Mouse (Mus musculus) midbrain, embryonic 13.5 days (tissue): ENCODE results near the gene Junb. TPM values are rescaled to one million over a fixed set of nuclear protein-coding genes. Genes with fewer than 3 reads are reported as not detected.

ENCODE experiments used
- ATAC-seq: fragments of 200-750 bp; cut with Nextera tagmentation; 2 replicates; pipeline ENCODE4 v1.8.0; 2017; ENCODE audit warnings: mild to moderate bottlenecking, moderate TSS enrichment, moderate library complexity
- H3K27ac ChIP-seq: fragments of 300-500 bp; sonication (generic); 2 replicates; pipeline ENCODE4 v1.5.1; 2015; ENCODE audit warnings: inconsistent platforms, mild to moderate bottlenecking, moderate library complexity
- H3K27me3 ChIP-seq: fragments of 300-500 bp; sonication (generic); 2 replicates; pipeline ENCODE4 v1.6.1; 2015; ENCODE audit warnings: mild to moderate bottlenecking, inconsistent platforms
- H3K36me3 ChIP-seq: fragments of 300-500 bp; sonication (generic); 2 replicates; pipeline ENCODE4 v1.6.1; 2015; ENCODE audit warnings: mild to moderate bottlenecking, inconsistent platforms
- H3K4me1 ChIP-seq: fragments of 300-500 bp; sonication (generic); replicated peaks from 2 replicates; pipeline ENCODE4 v1.6.1; 2015; ENCODE audit warnings: inconsistent platforms
- H3K4me2 ChIP-seq: fragments of 300-500 bp; sonication (generic); replicated peaks from 2 replicates; pipeline ENCODE4 v1.6.1; 2015; ENCODE audit warnings: moderate library complexity, mild to moderate bottlenecking, inconsistent platforms
- H3K4me3 ChIP-seq: fragments of 300-500 bp; sonication (generic); replicated peaks from 2 replicates; pipeline ENCODE4 v1.5.1; 2015; ENCODE audit warnings: mild to moderate bottlenecking, inconsistent platforms
- H3K9ac ChIP-seq: fragments of 300-500 bp; sonication (generic); replicated peaks from 2 replicates; pipeline ENCODE4 v1.6.1; 2015; ENCODE audit warnings: mild to moderate bottlenecking, inconsistent platforms
- H3K9me3 ChIP-seq: fragments of 300-500 bp; sonication (generic); 2 replicates; pipeline ENCODE4 v1.6.1; 2016; ENCODE audit warnings: mild to moderate bottlenecking, inconsistent platforms
- whole genome bisulfite sequencing: fragments of 180-500 bp; shearing (Covaris S2); methylation state at CpG from one replicate; pipeline ENCODE4 v1.1.7; 2015; 5-methylcytosine and 5-hydroxymethylcytosine counted together
- polyA plus RNA-seq: library from polyadenylated mRNA; unstranded; fragments of >200 nt; fragmentation: Nextera tagmentation; extraction: Ambion mirVana; gene quantifications from 2 replicates; pipeline ENCODE4 v1.2.1, GENCODE M21; 2015

The Junb gene
- polyA plus RNA-seq, 1 experiment from 2014 or later = 6.1 TPM

- peaks cover 54% of the 10 kb centered on the region for H3K4me1 ChIP-seq
- 85% methylated on average over 13 of the region's 13 CpGs for WGBS
- no peak overlapping the region for H3K27ac ChIP-seq
- ATAC-seq = no peak
- no peaks in the 10 kb centered on the region for H3K27me3 ChIP-seq
- no peaks in the 10 kb centered on the region for H3K9me3 ChIP-seq
- no peak overlapping the region for H3K9ac ChIP-seq
- H3K4me2 ChIP-seq = no peak overlapping the region; the same call in 1 of the 2 replicates
- H3K4me3 ChIP-seq = no peak overlapping the region
- H3K36me3 ChIP-seq = peaks cover 19% of the 10 kb centered on the region
Measured at GRCm38 (mm10) chr8:84967532-84968304, 10.8 kb downstream of the Junb start.

DNA sequence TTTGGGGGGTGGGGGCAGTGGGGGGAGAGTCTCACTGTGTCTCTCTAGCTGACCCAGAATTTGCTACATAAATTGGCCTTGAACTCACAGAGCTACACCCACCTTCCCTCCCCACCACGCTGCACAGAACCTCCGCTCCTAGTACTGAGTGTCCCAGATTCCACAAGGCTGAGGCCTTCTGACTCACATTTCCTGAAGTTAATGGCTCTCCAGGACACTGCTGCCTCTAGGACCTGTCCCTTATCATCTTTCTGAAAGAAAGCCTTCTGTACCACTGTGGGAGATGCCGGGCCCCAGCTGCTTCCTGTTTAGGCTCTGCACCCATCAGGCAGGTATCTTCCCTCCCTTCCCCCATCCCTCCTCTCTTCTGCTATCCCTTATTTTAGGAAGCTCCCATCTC is 11.9 kb downstream of the Junb start:
- H3K27me3 ChIP-seq = no peaks in the 10 kb centered on the region
- no peaks in the 10 kb centered on the region for H3K9me3 ChIP-seq
- H3K4me3 ChIP-seq = peak overlapping the region; percentile 68; the same call in 1 of the 2 replicates
- H3K4me2 ChIP-seq = peak overlapping the region; percentile 92; the same call in 1 of the 2 replicates
- 0 out of 2 replicates have a peak overlapping the region, but pooled peaks have one; percentile 10 for H3K27ac ChIP-seq
- 69% methylated on average over 3 of the region's 3 CpGs for WGBS
- peaks cover 46% of the 10 kb centered on the region for H3K4me1 ChIP-seq
- no peak overlapping the region for H3K9ac ChIP-seq
- H3K36me3 ChIP-seq = peaks cover 9% of the 10 kb centered on the region
- ATAC-seq = no peak

DNA sequence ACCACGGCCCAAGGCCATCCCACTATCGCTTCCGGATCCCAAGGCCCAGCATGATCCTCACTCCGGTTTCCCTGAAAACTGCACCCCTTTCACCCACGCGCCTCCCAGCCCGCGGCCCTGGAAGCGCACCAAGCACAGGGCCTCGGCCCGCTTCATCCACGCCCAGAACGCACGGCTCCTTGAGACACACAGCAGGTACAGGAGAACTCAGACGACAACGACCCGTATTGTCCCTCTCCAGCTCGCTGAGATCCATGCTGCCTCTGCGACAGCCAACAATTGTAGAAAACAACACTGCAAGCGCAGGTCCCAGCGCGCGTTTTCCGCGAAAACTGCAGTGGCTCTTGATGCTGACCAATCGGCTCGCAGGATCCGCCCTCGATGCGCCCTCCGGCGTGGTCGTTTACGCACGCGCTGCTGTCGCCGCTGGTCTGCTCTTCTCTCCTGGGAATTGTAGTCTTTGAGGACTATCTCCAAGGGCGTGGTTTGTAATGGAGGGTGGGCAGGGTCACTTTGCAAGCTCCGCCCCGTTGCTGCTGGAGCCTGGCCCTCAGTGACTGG is 12.7 kb downstream of the Junb start:
- H3K4me3 ChIP-seq = peak overlapping the region; percentile 68
- H3K4me2 ChIP-seq = peak overlapping the region; percentile 92
- H3K4me1 ChIP-seq = peaks cover 38% of the 10 kb centered on the region
- H3K9me3 ChIP-seq = no peaks in the 10 kb centered on the region
- WGBS = under 1% methylated on average over 41 of the region's 41 CpGs
- H3K27me3 ChIP-seq = no peaks in the 10 kb centered on the region
- H3K9ac ChIP-seq = peak overlapping the region; percentile 76
- peak; percentile 77 for ATAC-seq
- H3K36me3 ChIP-seq = 0 out of 2 replicates have a peak, but pooled peaks cover 5% of the 10 kb centered on the region
- H3K27ac ChIP-seq = peak overlapping the region; percentile 56

- ATAC-seq = no peak
- Histone ChIP-seq H3K4me3 (no peak overlapping the region), H3K36me3 (peaks cover 11% of the 10 kb centered on the region; the same call in 1 of the 2 replicates), H3K27me3 (no peaks in the 10 kb centered on the region), H3K4me1 (peaks cover 32% of the 10 kb centered on the region), H3K27ac (no peak overlapping the region), H3K9ac (no peak overlapping the region), H3K9me3 (no peaks in the 10 kb centered on the region), H3K4me2 (no peak overlapping the region)
- WGBS = 89% methylated on average over 4 of the region's 4 CpGs
Measured at GRCm38 (mm10) chr8:84963952-84964351, 14.6 kb downstream of the Junb start.

DNA sequence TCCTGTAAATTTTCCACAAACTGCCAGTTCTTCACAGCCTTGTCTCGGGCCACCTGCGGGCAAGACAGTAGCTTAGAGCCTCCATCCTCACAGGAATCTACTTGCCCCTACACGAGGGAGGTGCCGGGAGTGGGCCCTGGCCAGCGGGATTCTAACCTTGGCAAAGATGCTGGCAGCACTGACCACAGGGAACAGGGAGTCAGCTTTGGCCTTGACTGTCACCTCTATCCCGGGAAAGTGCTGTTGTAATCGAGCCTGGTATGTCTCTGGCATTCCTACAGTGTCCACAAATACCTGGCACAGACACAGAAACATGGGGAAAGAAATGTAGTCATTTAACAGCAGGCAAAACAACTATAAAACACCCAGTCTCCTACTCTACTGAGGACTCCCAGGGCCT is 18.7 kb downstream of the Junb start:
- H3K36me3 ChIP-seq = peaks cover 24% of the 10 kb centered on the region
- no peak overlapping the region for H3K4me3 ChIP-seq
- H3K9ac ChIP-seq = 0 out of 2 replicates have a peak overlapping the region, but pooled peaks have one; percentile 20
- ATAC-seq = no peak
- H3K27me3 ChIP-seq = no peaks in the 10 kb centered on the region
- no peak overlapping the region for H3K27ac ChIP-seq
- no peak overlapping the region for H3K4me2 ChIP-seq
- no peaks in the 10 kb centered on the region for H3K9me3 ChIP-seq
- peaks cover under 1% of the 10 kb centered on the region for H3K4me1 ChIP-seq
- 94% methylated on average over 7 of the region's 7 CpGs for WGBS

- no peak overlapping the region for H3K27ac ChIP-seq
- peaks cover 24% of the 10 kb centered on the region for H3K36me3 ChIP-seq
- peaks cover 17% of the 10 kb centered on the region for H3K27me3 ChIP-seq
- no peak overlapping the region for H3K9ac ChIP-seq
- 51% methylated on average over 2 of the region's 2 CpGs for WGBS
- H3K9me3 ChIP-seq = no peaks in the 10 kb centered on the region
- H3K4me1 ChIP-seq = no peaks in the 10 kb centered on the region; the same call in 1 of the 2 replicates
- ATAC-seq = 0 out of 2 replicates have a peak, but pooled peaks have one; percentile 40
- no peak overlapping the region for H3K4me2 ChIP-seq
- no peak overlapping the region for H3K4me3 ChIP-seq
Measured at GRCm38 (mm10) chr8:84956768-84957167, 21.8 kb downstream of the Junb start.

DNA sequence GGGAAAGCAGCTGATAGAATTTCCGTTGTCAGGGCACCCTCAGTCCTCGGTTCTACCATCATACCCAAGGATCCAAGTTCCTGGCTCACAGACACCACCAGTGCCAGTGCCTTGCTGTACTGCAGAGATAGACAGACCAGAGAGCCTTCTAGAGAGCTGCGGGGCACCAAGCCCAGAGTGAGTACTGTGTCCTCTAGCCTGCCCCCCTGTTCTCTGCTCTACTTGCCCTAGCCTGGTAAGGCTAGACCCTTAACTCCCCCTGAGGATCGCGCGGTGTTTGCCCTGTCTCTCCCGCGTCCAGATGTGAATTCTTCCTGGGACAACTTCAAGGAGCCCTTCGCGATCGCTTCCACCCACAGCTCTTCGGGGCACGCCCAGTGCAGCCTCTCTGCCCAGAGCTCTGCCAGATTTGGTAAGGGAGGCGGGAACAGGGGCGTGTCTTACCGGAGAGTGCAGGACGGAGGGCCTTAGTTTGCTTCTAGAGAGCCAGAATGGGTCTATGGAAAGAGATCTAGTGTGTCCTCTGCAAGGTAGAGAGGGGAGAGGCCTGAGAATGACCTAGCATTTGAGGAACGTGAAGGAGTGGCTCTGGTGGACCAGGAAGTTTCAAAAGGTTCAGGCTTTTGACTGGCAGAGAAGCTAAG is 25.8 kb downstream of the Junb start:
- peaks cover 49% of the 10 kb centered on the region for H3K27me3 ChIP-seq
- H3K36me3 ChIP-seq = peaks cover 6% of the 10 kb centered on the region
- ATAC-seq = no peak
- WGBS = 12% methylated on average over 18 of the region's 18 CpGs
- no peak overlapping the region for H3K4me3 ChIP-seq
- no peaks in the 10 kb centered on the region for H3K9me3 ChIP-seq
- H3K4me1 ChIP-seq = no peaks in the 10 kb centered on the region; the same call in 1 of the 2 replicates
- no peak overlapping the region for H3K27ac ChIP-seq
- H3K4me2 ChIP-seq = no peak overlapping the region
- H3K9ac ChIP-seq = no peak overlapping the region

DNA sequence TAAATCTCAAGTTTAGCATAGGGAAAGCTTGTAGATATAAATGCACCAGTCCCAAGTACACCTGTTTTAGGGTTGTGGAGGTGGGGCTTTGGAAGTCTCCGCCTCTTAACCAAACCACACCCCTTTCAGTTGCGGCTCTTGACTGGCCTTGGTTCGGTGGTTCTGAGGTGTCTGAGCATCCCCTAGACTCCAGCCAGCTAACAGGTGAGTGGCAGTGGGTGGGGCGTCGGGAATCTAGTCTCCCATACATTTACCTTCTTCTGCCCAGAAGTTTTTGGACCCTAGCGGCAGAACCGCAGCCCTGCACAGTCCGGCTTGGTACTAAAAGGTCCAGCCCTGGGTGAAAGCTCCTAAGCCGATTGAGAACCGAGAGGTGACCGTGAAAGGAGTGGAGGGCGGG is 28.8 kb downstream of the Junb start:
- 15% methylated on average over 12 of the region's 12 CpGs for WGBS
- Histone ChIP-seq H3K4me3 (no peak overlapping the region), H3K27ac (no peak overlapping the region)

DNA sequence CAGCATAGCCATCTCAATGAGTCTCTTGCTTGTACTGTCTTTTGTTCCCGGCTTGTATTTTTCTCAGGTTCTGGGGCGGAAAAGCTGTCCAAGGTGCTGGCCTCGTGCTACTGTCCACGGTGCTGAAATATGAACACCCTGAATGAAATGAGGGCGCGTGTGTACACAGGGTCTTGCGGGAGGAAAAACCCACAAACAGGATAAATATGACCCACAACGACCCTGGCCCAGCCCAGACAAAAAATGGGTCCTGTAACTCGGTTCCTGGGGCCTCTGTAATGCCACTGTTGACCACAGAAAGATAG is 31.3 kb downstream of the Junb start:
- 12% methylated on average over 9 of the region's 9 CpGs for WGBS
- no peaks in the 10 kb centered on the region for H3K9me3 ChIP-seq
- H3K4me3 ChIP-seq = no peak overlapping the region
- H3K27me3 ChIP-seq = peaks cover 76% of the 10 kb centered on the region
- no peaks in the 10 kb centered on the region for H3K36me3 ChIP-seq
- peaks cover 34% of the 10 kb centered on the region for H3K4me1 ChIP-seq
- H3K27ac ChIP-seq = no peak overlapping the region
- H3K9ac ChIP-seq = no peak overlapping the region
- no peak for ATAC-seq
- peak overlapping the region; percentile 92 for H3K4me2 ChIP-seq

More for the DNA sequence above, 28.8 kb downstream of the Junb start:
- no peaks in the 10 kb centered on the region for H3K9me3 ChIP-seq
- no peak overlapping the region for H3K9ac ChIP-seq
- peaks cover 24% of the 10 kb centered on the region for H3K4me1 ChIP-seq
- no peaks in the 10 kb centered on the region for H3K36me3 ChIP-seq
- H3K27me3 ChIP-seq = peaks cover 71% of the 10 kb centered on the region
- ATAC-seq = no peak
- H3K4me2 ChIP-seq = no peak overlapping the region

- peak within 1 kb of the TSS; percentile 76 for H3K9ac ChIP-seq
- no peaks in the 10 kb centered on the region for H3K36me3 ChIP-seq
- H3K4me3 ChIP-seq = peak within 1 kb of the TSS; percentile 68
- ATAC-seq = peak; percentile 25; the same call in 1 of the 2 replicates
- H3K9me3 ChIP-seq = no peaks in the 10 kb centered on the region
- H3K4me2 ChIP-seq = peak within 1 kb of the TSS; percentile 92
- 6% methylated on average over 17 of the region's 17 CpGs for WGBS
- H3K27me3 ChIP-seq = peaks cover 76% of the 10 kb centered on the region
- H3K27ac ChIP-seq = peak within 1 kb of the TSS; percentile 69
- peaks cover 34% of the 10 kb centered on the region for H3K4me1 ChIP-seq
Measured at GRCm38 (mm10) chr8:84946528-84947240, 31.8 kb downstream of the Junb start, which contains the start of gene Rtbdn. TSS of gene Rtbdn (plus strand) at chr8:84946991.

DNA sequence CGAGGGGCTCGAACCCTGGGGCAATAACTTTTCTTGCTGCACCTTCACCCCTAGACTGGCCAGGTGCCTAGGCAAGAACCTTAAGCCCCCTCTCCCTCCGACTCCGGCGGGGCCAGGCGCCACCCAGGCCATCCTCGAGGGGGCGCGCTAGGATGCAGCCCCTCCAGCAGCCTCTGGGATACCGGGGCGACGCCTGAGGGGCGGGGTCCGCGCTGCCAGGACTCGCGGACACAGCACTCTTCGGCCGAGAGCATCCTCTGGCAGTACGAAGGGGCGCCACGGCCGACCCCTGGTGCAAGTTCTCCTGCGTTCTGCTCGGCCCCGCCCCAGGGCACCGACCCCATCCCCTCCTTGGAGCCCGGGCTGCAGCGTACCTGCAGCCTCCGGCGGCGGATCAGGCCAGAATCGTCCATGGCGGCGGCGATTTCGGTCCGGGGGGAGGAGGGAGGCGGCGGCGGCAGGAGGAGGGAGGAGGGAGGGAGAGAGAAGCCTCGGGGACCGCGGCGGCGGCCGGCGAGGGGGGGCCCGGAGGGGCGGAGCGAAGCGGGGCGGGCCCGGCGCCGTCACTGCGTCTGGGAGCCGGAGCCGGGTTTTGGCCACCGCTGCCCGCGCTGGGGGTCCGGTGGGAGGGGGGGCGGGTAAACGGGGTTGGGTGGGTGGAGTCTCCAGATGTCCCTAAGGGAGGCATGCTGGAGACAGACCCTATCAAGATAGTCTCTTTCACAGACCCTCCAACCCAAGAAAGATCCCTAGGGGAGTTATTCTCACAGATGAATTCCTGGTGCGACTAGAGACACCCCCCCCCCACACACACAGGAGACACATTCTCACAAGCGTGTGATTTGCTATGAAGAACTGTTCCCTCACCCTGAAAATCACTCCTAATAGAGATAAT is 32.6 kb downstream of the Junb start:
- H3K27me3 ChIP-seq = peaks cover 72% of the 10 kb centered on the region
- H3K36me3 ChIP-seq = no peaks in the 10 kb centered on the region
- peak overlapping the region; percentile 76 for H3K9ac ChIP-seq
- peaks cover 34% of the 10 kb centered on the region for H3K4me1 ChIP-seq
- peak overlapping the region; percentile 92 for H3K4me2 ChIP-seq
- H3K27ac ChIP-seq = peak overlapping the region; percentile 69
- H3K9me3 ChIP-seq = no peaks in the 10 kb centered on the region
- peak; percentile 77 for ATAC-seq
- H3K4me3 ChIP-seq = peak overlapping the region; percentile 68
- under 1% methylated on average over 51 of the region's 67 CpGs for WGBS
